Mouse (Mus musculus): ENCODE data around the gene Ctbs.
"Not testable (repeated sequence)": the region's sequence is repeated elsewhere in the genome, so short reads cannot be mapped to it uniquely, and the experiment has no call there.

Gene Ctbs

DNA sequence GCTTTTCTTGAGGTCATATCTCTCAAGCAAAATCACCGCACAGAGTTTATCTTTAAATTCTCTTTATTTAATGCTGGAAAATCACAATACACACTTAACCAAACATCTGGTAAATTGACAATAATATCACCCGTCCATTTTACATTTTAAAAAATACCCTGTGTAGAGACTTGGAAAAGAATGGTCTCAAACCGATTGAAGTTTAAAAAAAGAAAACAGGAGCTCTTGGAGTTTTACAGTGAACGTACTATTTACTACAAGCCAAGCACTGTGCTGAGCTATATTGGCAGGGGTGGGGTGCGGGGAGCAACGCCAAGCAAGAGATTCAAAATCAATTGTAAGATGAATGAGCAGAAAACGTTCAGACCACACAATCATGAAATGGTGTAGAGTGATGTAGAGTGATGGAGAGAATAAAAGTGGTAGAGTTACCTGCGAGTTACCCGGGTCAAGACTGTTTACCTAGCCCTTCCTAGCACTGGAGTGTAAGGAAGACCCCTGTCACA, at the start of gene Ctbs:
Gene Ctbs (plus strand): TSS at position 51 of the 506 bp plus-strand sequence.
- no peak for DNase-seq (ENCODE audit: low spot score in 2 of 2)

DNA sequence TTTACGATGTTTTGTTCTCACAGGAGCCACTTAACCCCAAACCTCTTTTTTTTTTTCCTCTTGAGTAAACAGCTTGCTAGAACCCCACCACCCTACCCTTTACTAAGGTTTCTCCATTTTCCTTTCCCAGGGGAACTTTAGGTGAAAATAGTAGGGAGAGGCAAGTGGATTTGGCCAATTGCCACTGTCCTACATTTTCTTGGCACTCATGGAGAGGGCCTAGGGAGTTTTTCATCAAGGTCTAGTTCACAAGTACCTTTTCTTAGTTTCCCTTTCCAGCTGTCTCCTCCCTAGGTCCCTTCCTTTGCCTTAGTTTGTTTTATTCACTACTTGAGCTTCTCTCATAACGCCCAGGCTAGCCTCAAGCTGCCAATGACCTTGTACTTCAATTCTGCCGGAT, 45.8 kb upstream of the Ctbs start:
- no peak for DNase-seq (ENCODE audit: low spot score in 2 of 2)

DNA sequence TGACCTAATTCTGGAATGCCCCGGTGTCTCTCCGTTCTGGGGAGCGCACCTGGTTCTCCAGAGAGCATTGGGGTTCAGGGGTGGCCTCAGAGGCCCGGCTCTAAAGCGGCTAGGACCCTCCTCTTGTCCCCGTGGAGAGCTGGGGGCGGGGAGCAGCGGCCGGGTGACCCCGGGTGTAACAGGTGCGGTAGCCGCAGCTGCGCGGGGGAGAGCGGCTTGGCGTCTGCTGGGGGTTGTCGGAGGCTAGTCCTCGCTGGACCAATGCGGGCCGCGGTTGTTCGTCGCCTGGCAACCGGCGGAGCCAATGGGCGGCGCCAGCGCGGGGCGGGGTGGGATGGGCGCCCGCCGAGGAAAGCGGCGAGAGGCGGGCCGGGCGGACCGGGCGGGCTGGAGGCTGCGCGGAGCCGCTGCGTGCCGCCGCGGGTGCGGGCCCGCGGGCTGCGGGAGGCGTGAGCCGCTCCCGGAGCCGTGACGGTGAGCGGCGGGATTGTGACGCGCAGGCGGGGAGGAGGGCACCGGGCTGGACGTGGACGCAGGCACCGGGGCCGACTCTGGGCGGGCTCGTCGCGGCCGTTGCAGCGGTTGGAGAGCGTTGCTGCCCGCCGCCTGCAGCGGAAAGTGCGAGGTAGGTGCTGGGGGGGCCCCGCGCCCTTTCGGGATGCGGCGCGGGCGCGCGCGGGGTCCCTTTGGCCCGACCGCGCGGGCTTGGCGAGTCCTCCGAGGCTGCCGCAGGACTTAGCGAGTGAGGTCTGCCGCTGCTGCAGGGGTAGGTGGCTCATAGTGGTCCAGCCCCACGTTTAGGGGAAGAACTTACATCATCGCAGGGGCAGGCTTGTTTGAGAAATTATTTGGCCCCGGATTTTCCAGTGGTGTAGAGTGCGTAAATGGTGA, 45.0 kb upstream of the Ctbs start, which contains the start of gene Ssx2ip:
Gene Ssx2ip (plus strand): TSS at position 332 of the 891 bp plus-strand sequence.
- peak; percentile 98 to 99 for DNase-seq (ENCODE audit: low spot score in 2 of 2)

DNA sequence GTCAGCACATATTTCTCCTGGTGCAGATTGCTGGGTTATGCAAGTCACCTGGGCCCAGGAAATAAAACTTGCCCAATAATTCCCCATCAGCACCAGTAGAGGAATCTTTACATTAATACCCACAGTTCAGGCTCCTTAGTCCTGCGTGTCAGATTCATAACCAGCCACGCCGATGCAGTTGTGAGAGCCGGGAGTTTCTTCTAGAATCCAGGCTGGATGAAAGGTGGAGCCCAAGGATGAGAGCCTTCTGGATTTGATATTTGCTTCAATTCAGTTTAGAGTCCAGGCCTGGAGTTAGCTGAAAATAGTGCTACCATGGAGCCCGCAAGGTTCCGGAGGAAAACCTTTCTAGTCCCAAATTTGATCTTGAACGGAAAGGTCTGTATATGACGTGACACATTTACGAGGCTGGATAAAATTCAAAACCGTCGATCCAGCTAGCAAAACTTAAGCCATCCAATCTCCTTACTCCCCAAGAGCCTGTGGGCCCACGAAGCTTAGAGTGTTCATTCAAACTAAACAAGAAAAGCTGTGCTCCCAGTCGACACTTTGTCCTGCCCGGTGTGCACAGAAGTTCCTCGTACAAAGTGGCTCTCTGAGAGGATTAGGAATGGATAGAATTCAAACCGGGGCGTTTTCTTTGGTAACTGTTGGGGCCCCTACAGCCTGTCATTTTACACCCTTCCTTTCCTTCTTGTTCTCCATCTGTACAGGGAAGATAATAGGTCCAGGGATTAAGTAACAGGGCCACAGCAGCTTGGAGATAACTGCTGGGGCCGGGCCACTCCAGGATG, 44.2 kb upstream of the Ctbs start:
- peak; percentile 41 to 42 for DNase-seq (ENCODE audit: low spot score in 2 of 2)

DNA sequence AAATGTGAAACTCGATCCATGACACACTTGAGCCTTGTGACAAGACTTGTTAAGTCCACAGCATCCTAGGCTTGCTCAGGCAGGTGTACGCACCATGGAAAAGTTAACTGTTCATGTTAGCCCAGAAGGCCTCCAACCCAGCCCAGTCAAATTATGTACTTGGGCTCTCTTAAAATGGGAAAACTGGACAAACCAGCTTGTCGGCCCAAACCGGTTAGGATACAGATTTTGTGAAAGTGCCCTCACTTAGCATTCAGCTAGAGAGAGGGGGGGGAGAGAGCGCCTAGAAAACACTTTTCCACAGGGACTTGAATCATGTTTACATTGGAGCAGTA, 43.6 kb upstream of the Ctbs start:
- DNase-seq (ENCODE audit: low spot score in 2 of 2), result no peak

DNA sequence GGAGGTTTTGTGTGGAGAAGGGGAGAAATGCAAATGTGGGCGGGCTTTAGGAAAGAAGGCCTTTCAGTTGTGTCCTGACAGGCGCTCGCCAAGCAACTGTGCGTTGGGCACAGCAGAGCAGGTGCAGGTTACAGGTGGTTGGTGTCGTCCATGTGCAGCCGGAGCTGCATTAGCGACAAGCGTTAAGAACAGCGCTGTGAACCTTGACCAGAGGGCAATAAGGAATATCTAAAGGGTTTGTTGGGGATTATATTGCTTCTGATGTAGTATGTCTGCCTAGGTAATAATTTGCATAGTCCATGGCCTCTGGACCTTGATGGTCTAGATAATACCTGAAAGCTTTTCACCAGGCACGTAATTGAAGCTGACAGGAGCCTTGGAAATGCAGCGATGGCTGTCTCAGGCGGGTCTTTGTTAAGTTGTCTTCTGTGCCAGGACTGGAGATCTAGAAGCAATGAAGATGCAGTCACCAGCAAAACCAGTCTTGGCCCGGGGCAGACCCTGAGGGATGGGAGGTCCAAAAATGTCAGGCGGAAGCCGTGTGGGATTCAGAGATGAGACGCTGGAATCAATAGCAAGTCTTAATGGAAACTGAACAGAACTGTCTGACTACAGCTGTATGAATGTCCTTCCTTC, 42.4 kb upstream of the Ctbs start:
- no peak for DNase-seq (ENCODE audit: low spot score in 2 of 2)

DNA sequence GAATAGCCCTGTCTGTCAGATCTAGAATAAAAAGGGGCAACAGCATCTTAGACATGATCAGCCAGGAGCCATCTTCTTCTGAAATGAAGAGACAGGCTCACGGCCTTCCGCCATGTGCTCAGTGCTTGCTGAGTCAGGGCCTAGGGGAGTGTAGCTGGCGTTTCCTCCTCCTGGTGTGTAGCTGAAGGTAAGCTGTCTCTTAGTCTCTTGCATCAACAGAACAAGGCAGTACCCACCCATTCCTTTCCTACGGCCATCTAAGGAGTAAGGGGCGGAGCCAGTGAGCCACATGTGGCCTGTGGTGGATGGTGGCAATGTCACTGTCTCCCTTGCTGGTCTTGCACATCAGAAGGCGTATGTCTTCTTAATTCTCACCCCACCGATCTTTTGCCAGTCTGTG, 39.5 kb upstream of the Ctbs start:
- peak in 1 of 2 experiments; percentile 30 for DNase-seq (ENCODE audit: low spot score in 2 of 2)

DNA sequence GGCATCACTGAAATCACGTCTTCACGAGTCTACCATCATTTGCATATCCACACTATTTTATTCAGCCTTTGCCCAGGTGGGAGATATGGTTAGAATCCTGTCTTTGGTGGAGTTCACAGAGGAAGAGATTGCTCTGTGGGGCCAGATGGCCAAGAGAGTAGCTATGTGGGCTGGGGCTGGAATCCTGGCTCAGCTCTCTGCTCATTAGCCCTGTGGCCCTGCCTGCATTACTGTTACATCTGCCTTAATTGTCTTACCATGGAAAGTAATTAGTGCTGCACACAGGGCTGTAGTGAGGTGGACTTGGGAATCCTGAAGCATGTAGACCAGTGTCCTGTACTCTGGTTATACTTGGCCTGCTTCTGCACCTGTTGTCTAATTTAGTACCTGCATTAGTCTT, 37.6 kb upstream of the Ctbs start:
- DNase-seq (ENCODE audit: low spot score in 2 of 2), result no peak

DNA sequence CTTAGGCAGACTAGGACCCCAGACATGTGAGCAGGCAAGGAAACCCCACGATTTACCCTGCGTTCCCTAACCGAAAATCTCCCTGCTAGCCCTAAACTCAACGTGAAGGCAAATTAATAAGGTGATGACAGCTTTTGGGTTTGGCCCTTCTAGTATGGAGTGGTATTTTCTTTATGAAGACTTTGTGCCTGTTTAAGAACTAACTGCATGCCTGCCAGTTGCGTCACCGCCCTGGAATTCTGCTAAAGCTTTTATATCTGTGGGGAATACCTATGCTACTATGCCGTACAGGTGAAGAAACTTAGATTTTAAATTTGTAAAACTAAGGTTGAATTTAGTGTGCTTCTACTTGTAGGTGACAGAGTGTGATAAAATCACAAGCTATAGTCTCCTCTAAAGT, 37.1 kb upstream of the Ctbs start:
- DNase-seq (ENCODE audit: low spot score in 2 of 2), result no peak

DNA sequence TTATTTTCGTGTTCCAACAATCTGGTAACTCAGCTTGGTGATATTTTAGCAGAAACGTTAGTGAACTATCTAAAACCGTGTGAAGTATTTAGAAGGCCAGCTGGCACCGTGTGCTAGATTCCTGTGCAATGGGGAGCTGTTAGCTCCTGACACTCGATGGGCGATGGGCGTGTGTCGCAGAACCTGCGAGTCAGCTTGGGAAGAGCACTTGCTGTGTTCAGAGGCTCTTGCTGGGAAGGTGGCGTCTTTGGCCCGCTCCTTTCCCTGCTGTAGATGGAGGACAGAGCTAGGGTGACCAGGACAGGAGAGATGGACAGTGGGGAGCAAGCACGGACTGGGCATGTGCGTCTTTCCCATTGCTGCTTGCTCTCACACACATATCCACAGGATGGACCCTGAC, 36.6 kb upstream of the Ctbs start:
- no peak for DNase-seq (ENCODE audit: low spot score in 2 of 2)

DNA sequence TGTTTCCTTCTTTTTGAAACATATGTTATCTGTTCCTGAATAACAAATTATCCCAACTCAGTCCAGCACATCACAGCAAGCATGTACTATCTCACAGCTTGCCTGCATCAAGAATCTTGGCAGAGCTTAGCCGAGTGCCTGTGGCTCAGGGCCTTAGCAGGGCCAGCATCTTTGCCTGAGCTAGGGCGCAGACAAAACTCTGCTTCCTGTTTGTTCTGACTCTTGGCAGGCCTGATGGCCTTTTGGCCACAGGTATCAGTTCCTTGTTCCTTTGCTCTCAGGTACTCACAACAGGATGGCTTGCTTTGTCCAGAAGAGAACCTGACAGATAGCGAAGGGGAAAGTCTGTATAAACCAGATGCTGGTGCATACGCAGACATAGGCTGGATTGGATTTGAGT, 35.6 kb upstream of the Ctbs start:
- no peak for DNase-seq (ENCODE audit: low spot score in 2 of 2)

DNA sequence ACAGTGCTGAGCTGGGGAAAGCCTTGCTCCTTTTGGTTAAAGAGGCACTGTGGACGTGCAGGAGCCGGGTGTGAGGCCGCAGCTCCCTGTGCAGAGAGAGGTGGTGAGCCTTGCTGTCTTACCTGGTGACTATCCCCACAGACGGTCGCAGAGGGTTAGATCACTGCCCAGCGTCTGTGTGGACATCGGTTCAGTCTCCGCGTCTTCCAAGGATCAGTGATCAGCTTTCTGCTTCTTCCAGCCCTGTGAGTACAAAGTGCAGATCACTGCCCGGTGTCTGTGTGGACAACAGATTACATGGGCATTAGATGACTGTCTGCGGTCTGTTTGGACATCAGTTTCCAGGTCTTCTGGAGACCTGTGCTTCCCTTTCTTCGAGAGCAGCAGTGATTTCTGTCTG, 35.0 kb upstream of the Ctbs start:
- DNase-seq (ENCODE audit: low spot score in 2 of 2), result no peak

DNA sequence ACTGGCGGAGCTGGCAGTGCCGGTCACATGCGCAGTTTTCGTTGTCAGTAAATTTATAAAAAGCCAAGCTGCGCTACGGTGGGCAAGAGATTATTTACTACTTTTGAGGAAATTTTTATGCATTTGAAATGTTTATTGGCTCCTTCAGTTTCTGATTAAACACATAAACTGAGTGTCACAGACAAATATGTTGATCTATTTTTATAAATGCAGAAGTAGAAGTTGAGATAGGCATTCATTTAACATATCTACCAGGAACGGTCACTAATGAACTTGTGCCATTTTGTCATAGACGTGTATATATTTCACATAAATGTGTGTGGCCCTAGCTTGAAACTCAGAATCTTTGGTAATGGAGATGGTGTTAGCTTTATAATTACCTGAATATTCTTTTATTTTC, 31.7 kb upstream of the Ctbs start:
- DNase-seq (ENCODE audit: low spot score in 2 of 2), result no peak

DNA sequence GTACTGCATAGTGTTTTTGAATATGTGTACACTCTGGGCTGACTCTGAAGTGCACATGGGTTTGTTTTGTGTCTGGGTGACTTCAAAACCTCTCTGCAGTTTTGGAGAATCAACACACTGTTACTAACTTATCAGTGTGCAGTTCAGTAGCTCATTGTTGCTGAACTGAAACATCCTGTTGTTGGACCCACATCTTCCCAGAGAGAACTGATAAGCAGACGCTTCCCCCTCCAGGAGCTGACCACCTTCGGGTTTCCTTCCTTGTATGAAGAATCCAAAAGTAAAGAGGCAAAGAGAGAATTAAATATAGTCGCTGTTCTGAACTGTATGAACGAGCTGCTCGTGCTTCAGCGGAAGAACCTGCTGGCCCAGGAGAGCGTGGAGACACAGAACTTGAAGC, 30.7 kb upstream of the Ctbs start:
- DNase-seq (ENCODE audit: low spot score in 2 of 2), result no peak

DNA sequence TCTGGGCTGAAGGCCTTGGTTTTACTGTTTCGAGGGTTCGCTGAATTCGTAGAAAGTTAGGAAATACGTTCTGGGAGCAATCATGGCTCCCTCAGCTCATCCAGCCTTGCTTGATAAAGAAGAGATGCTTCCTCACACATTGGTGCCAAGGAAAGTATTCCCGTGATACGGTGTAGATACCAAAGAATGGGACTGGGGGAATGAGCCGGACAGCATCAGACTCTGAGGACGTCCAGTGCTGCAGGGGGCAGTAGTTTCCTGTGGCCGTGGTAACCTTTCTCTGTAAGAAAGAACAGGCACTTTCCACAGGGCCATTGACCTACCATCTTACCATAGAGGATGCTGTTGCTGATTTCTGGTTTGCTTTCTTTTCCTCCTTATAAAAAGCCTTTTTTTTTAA, 30.1 kb upstream of the Ctbs start:
- no peak for DNase-seq (ENCODE audit: low spot score in 2 of 2)

DNA sequence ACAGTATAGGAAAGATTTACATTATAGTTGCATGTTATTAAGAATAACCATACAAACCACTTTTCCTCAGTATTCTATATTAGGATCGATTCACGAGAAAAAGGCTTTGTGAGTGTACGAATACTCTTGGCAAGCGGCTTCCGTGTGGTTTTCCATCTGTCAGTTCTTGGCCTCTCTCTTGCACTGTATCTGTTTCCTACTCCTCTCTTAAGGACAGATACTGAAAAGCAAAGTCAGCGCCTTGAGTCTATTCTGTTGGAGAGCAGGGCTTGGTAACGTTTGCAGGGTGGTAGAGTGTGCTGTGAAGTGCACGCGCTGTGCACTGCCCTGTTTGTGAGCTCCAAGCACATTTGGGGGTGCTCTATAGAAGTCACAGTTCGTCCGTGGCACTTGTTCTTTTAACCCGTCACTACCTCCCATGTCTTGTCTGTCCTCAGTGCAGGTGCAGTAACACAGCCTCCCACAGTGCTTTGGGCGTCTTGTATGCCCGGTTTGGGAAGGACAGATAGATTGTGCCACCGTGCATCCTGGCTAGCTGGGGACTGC, 29.5 kb upstream of the Ctbs start:
- no peak for DNase-seq (ENCODE audit: low spot score in 2 of 2)

DNA sequence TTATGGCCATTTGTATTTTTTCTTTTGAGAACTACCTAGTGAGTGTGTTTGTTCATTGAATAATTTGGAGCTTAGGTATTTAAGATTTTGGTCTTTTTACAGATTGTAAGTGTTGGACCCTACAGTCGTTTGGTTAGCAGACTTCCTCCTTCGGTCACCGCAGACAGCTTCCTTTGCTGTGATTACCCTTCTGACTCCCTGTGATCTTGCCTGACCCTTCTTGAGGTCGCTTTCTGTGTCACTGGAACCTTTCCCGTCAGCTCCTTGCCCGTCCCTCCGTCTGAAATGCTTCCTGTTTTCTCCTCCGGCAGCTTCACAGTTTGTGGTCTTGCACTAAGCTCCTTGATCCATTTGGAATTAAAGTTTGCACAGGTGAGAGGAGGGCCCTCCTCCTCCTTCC, 27.8 kb upstream of the Ctbs start:
- DNase-seq (ENCODE audit: low spot score in 2 of 2), result no peak

DNA sequence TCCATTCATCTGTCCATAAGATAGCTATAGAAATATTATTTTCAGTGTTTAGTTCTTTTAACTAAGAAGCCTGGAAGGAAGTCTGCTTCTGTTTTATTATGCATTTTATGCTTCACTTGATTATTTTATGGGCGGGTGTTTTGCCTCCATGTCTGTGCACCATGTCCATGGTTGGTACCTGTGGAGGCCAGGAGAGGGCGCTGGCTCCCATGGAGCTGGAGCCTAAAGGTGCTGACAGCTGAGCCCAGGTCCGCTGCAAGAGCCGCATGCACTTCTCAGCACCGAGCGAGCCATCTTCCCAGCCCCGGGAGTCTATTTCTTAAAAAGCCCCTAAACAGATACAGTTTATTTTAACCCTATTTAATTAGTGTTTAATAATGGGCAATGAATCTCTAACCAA, 25.9 kb upstream of the Ctbs start:
- no peak for DNase-seq (ENCODE audit: low spot score in 2 of 2)

DNA sequence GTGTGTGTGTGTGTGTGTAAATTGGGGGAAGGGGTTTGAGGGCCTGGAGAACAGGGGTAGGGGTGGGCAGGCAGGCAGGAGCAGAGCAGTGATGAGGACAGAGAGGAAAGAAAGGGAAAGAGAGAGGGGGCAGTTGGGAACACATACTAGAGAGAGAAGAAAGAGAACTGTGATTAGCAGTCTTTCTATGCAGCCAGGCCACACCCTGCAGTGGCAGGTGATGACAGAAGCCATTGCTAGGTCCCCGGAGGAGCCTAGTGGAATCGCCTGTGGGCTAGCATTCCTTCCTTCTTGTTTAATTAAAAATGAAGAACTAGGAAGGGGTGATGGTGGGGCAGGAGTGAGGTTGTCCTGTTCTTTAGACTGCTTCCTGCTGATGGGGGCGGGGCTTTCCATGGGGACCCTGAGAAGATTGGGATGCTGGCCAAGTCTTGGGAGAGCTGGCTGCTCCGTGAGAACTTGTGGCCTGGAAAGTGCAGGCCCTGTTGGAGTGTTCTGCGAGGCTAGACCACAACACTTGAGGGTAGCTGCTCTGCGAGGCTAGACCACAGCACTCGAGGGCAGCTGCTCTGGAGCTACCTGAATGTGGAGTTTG, 25.2 kb upstream of the Ctbs start:
- DNase-seq (ENCODE audit: low spot score in 2 of 2), result no peak

DNA sequence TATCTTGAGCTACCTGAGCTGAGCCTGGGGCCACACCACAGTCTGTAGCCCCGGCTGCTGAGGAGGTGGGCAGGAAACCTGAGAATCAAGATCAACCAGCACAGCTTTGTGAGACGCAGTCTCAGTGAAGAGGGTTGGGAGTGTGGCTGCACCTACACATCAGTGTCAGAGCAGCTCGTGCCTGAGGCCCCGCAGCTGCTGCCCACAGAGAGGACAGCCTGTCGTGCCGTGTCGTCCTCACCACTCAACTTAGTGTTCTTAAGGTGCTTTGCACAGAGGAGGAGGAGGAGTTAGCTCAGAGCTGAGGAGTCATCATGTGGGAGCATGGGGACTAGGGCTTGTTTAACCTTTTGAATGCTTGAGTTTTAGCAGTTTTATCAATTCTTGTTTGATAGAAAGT, 23.7 kb upstream of the Ctbs start:
- no peak for DNase-seq (ENCODE audit: low spot score in 2 of 2)

DNA sequence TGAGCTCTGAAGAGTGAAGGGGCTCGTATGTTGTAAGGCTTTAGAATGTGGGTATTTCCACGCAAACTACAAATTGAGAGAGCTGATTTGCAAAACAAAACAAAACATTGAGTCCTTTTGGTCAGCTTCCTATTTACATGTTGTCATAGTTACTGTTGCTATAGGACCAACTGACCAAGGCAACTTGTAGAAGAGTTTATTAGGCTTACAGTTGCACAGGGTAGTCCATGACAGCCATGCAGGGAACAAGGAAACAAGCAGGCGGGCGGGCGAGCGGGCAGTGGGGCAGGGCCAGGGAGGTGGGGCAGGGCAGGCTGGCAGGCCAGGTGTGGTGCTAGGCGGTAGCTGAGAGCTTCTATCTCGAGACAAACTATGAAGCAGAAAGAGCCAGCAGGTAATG, 23.1 kb upstream of the Ctbs start:
- no peak for DNase-seq (ENCODE audit: low spot score in 2 of 2)

DNA sequence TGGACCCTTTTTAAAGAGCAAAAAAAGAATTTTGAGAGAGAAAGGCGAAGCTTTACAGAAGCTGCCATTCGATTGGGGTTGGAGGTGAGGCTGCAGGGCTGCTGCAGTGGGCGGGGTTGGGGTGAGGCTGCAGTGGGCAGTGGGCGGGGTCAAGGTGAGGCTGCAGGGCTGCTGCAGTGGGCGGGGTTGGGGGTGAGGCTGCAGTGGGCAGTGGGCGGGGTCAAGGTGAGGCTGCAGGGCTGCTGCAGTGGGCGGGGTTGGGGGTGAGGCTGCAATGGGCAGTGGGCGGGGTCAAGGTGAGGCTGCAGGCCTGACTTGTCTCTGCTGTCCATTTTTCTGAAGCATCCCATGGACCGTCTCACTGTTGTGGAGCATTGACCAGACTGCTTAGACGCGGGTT, 16.5 kb upstream of the Ctbs start:
- not testable (repeated sequence) for DNase-seq (ENCODE audit: low spot score in 2 of 2)

Data from spleen, postnatal 10 days (tissue).